Mouse (Mus musculus): Measurements from ENCODE around the gene Erbb3. TPM values are rescaled to one million over a fixed set of nuclear protein-coding genes. Genes with fewer than 3 reads are reported as not detected.

Gene Erbb3
- polyA plus RNA-seq, 1 experiment = 0.08 TPM

DNA sequence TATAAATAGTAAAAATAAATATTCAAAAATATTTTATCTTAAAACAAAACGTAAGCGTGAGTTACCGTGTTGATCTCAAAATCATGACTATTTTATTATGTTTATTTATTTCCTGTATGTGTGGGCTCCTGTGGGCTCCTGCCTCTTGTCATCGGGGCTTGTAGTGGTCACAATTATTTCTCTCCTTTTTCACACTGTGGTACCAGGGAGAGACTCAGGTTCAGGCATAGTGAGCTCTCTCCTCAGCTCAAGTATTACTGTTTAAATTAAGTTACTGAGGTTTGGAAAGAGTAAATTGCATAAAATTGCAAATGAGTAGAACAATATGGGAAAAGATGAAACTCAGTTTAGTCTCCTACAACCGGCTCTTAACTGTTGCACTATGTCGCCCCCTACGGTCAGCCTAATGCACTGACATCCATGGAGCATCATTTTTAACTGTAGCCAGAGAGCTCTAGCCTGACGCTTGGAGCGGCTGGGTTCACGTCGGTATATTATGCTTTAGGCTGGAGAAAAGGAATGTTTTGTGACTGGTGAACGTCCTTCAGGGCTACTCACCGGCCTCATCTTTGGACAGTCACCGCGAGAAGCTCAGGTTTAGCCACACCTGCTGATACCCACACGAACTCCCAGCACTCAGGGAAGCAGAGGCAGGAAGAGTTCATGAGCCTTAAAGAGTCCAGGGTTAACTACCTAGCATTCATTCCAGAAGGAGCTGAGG is 23.1 kb upstream of the Erbb3 start:
- TF ChIP-seq FLI1 (IDR thresholded peaks at IDR 0.05; ENCODE audit: low read length) (no peak), GATA1 (IDR thresholded peaks at IDR 0.05; ENCODE audit: borderline replicate concordance, low read length) (no peak)
- Histone ChIP-seq H3K4me1 (peaks cover 34% of the 10 kb centered on the region), H3K36me3 (replicated peaks; ENCODE audit: low read length) (no peaks in the 10 kb centered on the region), H3K4me3 (replicated peaks) (peak overlapping the region; percentile 78), H3K9me3 (no peaks in the 10 kb centered on the region), H3K27me3 (replicated peaks) (peaks cover 2% of the 10 kb centered on the region)

GRCm38 (mm10) chr10:128606483-128606882 is 17.0 kb upstream of the Erbb3 start:
- H3K27me3 ChIP-seq (replicated peaks) = no peaks in the 10 kb centered on the region
- peaks cover 19% of the 10 kb centered on the region for H3K4me1 ChIP-seq
- TF ChIP-seq FLI1 (IDR thresholded peaks at IDR 0.05; ENCODE audit: low read length) = no peak
- TF ChIP-seq GATA1 (IDR thresholded peaks at IDR 0.05; ENCODE audit: borderline replicate concordance, low read length) = no peak
- H3K9me3 ChIP-seq = no peaks in the 10 kb centered on the region
- no peaks in the 10 kb centered on the region for H3K36me3 ChIP-seq (replicated peaks; ENCODE audit: low read length)
- no peak overlapping the region for H3K4me3 ChIP-seq (replicated peaks)

- peaks cover 8% of the 10 kb centered on the region for H3K27me3 ChIP-seq (replicated peaks)
- peaks cover 19% of the 10 kb centered on the region for H3K4me1 ChIP-seq
- no peaks in the 10 kb centered on the region for H3K36me3 ChIP-seq (replicated peaks; ENCODE audit: low read length)
- H3K4me3 ChIP-seq (replicated peaks) = no peak overlapping the region
- H3K9me3 ChIP-seq = no peaks in the 10 kb centered on the region
- no peak for TF ChIP-seq GATA1 (IDR thresholded peaks at IDR 0.05; ENCODE audit: borderline replicate concordance, low read length)
- no peak for TF ChIP-seq FLI1 (IDR thresholded peaks at IDR 0.05; ENCODE audit: low read length)
These were observed 13.1 kb upstream of the Erbb3 start for GRCm38 (mm10) chr10:128602470-128603128.

DNA sequence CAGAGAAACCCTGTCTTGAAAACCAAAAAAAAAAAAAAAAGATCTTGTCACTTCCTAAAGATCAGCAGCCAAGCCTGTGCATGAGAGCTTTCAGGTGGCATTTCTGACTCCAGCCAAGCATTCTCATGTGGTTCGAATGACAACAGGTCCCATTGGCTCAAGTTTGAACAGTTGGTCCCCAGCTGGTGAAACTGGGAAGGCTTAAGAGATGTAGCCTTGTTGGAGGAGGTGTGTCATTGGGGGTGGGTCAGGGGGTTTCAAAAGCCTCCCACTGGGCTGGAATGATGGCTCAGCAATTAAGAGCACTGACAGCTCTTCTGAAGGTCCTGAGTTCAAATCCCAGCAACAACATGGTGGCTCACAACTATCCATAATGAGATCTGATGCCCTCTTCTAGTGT is 12.0 kb upstream of the Erbb3 start:
- Histone ChIP-seq H3K27me3 (replicated peaks) (peaks cover 11% of the 10 kb centered on the region), H3K9me3 (no peaks in the 10 kb centered on the region), H3K4me3 (replicated peaks) (no peak overlapping the region), H3K4me1 (peaks cover 19% of the 10 kb centered on the region), H3K36me3 (replicated peaks; ENCODE audit: low read length) (no peaks in the 10 kb centered on the region)
- TF ChIP-seq GATA1 (IDR thresholded peaks at IDR 0.05; ENCODE audit: borderline replicate concordance, low read length) = no peak

- Histone ChIP-seq H3K4me1 (peaks cover under 1% of the 10 kb centered on the region), H3K27me3 (replicated peaks) (peaks cover 26% of the 10 kb centered on the region), H3K4me3 (replicated peaks) (no peak overlapping the region), H3K9me3 (no peaks in the 10 kb centered on the region), H3K36me3 (replicated peaks; ENCODE audit: low read length) (no peaks in the 10 kb centered on the region)
- TF ChIP-seq FLI1 (IDR thresholded peaks at IDR 0.05; ENCODE audit: low read length) (no peak), GATA1 (IDR thresholded peaks at IDR 0.05; ENCODE audit: borderline replicate concordance, low read length) (no peak)
These were observed 9.0 kb upstream of the Erbb3 start for GRCm38 (mm10) chr10:128598476-128598875.

DNA sequence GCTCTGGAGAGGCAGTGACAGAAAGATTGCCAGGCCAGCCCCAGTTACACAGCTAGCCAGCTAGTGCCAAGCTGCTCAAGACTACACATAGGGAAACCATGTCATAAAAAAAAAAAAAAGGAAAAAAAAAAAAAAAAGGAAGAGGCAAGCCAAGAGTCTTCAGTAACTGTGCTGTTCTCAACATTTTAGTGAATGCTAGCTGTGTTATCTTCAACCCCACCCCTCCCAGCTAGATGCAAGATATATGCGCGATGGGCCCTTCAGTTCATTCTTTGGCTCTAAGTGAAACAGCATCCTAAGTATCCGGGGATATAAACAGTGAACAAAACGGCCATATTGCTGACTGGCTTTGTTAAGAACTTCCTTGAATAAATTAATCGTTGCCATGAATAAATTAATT is 3.3 kb upstream of the Erbb3 start:
- Histone ChIP-seq H3K4me1 (peaks cover 30% of the 10 kb centered on the region), H3K27me3 (replicated peaks) (peaks cover 61% of the 10 kb centered on the region), H3K4me3 (replicated peaks) (no peak overlapping the region), H3K9me3 (no peaks in the 10 kb centered on the region), H3K36me3 (replicated peaks; ENCODE audit: low read length) (no peaks in the 10 kb centered on the region)
- TF ChIP-seq GATA1 (IDR thresholded peaks at IDR 0.05; ENCODE audit: borderline replicate concordance, low read length) (no peak), FLI1 (IDR thresholded peaks at IDR 0.05; ENCODE audit: low read length) (no peak)

- Histone ChIP-seq H3K4me3 (replicated peaks) (no peak overlapping the region), H3K36me3 (replicated peaks; ENCODE audit: low read length) (no peaks in the 10 kb centered on the region), H3K4me1 (peaks cover 37% of the 10 kb centered on the region), H3K27me3 (replicated peaks) (peaks cover 72% of the 10 kb centered on the region), H3K9me3 (no peaks in the 10 kb centered on the region)
- no peak for TF ChIP-seq FLI1 (IDR thresholded peaks at IDR 0.05; ENCODE audit: low read length)
- no peak for TF ChIP-seq GATA1 (IDR thresholded peaks at IDR 0.05; ENCODE audit: borderline replicate concordance, low read length)
These were observed 2.0 kb upstream of the Erbb3 start for GRCm38 (mm10) chr10:128591436-128591835.

DNA sequence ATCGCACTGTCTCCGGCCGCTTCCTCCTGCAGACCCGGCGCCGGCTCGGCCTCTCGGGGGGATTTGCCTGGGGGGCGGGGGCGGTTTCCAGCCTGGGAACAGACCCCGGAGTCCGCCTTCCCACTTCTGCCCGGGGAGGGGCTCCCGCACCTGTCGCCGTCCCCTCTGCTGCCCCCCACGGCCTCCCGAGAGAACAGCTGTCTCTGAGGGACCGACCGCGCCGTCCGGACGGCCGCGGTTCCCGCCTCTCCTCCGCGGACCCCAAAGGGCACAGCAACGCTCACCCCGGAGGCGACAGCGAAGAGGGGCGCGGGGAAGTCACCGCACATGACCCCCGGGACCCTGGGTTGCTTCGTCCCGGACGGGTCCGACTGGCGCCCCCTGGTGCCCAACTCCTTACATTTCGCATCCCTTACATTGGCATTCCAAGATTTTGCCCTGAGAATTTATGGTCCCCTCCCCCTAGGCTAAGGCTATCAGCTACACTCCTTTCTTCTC is 790 bp upstream of the Erbb3 start:
- no peaks in the 10 kb centered on the region for H3K36me3 ChIP-seq (replicated peaks; ENCODE audit: low read length)
- H3K4me3 ChIP-seq (replicated peaks) = peak overlapping the region; percentile 93
- no peaks in the 10 kb centered on the region for H3K9me3 ChIP-seq
- H3K4me1 ChIP-seq = peaks cover 42% of the 10 kb centered on the region
- peaks cover 79% of the 10 kb centered on the region for H3K27me3 ChIP-seq (replicated peaks)
- TF ChIP-seq GATA1 (IDR thresholded peaks at IDR 0.05; ENCODE audit: borderline replicate concordance, low read length) = no peak
- TF ChIP-seq FLI1 (IDR thresholded peaks at IDR 0.05; ENCODE audit: low read length) = no peak

DNA sequence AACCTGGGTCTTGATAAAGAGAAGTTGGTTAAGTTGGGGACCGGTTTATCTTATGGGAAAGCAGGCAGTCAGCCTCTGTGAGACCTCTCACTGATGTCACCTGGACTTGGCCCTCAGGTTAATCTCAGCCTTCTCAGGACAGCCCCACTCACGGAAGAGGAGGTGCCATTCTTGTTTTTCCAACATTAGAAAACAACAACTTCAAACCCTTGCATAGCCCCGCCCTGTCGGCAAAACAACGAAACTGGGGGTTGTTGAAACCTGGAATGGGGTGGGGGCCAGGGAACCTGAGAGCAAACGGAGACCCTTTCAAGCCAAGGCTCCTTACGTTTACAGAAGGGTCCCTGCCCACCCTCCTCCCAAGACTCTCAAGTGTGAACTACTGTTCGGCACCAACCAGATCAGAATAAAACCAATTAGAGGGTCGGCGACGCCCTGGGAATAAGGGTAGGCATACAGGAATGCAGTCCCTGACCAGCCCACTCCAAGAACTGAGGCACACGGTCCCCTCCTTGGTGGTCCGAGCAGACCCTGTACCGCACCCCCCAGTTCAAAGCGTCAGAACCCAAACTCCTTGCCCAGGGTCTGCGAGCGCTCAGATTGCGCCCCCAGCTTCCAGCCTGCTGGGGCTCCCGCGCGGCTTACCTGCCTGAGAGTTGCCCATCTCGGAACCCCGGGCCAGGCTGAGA is 533 bp downstream of the Erbb3 start:
- Histone ChIP-seq H3K9me3 (no peaks in the 10 kb centered on the region), H3K27me3 (replicated peaks) (peaks cover 83% of the 10 kb centered on the region), H3K4me1 (peaks cover 45% of the 10 kb centered on the region), H3K36me3 (replicated peaks; ENCODE audit: low read length) (no peaks in the 10 kb centered on the region), H3K4me3 (replicated peaks) (peak overlapping the region; percentile 93)
- no peak for TF ChIP-seq FLI1 (IDR thresholded peaks at IDR 0.05; ENCODE audit: low read length)
- no peak for TF ChIP-seq GATA1 (IDR thresholded peaks at IDR 0.05; ENCODE audit: borderline replicate concordance, low read length)

GRCm38 (mm10) chr10:128588136-128588535 is 1.3 kb downstream of the Erbb3 start:
- TF ChIP-seq GATA1 (IDR thresholded peaks at IDR 0.05; ENCODE audit: borderline replicate concordance, low read length) (no peak), FLI1 (IDR thresholded peaks at IDR 0.05; ENCODE audit: low read length) (no peak)
- no peaks in the 10 kb centered on the region for H3K36me3 ChIP-seq (replicated peaks; ENCODE audit: low read length)
- peaks cover 53% of the 10 kb centered on the region for H3K4me1 ChIP-seq
- peaks cover 88% of the 10 kb centered on the region for H3K27me3 ChIP-seq (replicated peaks)
- H3K9me3 ChIP-seq = no peaks in the 10 kb centered on the region
- no peak overlapping the region for H3K4me3 ChIP-seq (replicated peaks)

Measured in megakaryocyte, embryonic 14.5 days (primary cell).